Mouse (Mus musculus) granulocyte monocyte progenitor cell, adult 5-6 weeks (primary cell): Measurements from ENCODE around the gene Srpk1. TPM values are rescaled to one million over a fixed set of nuclear protein-coding genes. Genes with fewer than 3 reads are reported as not detected.
A peak's percentile ranks its signal among the peaks of the same experiment; 100 is the strongest.

Experiments used
- ATAC-seq: replicated peaks from 2 replicates; pipeline ENCODE4 v1.8.0; 2016; ENCODE audit warnings: mild to moderate bottlenecking, moderate TSS enrichment, inconsistent platforms; ENCODE audit not compliant: poor library complexity, severe bottlenecking
- total RNA-seq, 2 experiments: library from RNA; stranded (forward) in 1 of 2; stranded (reverse) in 1 of 2; fragments of 200-712, 200-1000 nt in 1 of 2; fragments of >200 nt in 1 of 2; fragmentation: Nextera tagmentation in 1 of 2; gene quantifications; 2 replicates each; pipeline ENCODE4 v1.2.3; 2014 to 2017

Srpk1 gene
- total RNA-seq, 2 experiments from 2014 or later = 125 to 150 TPM

- no peak for ATAC-seq
Measured at GRCm38 (mm10) chr17:28617636-28618035, 4.9 kb downstream of the Srpk1 start.

GRCm38 (mm10) chr17:28615332-28615731 lies 7.2 kb downstream of the Srpk1 start:
- no peak for ATAC-seq

- no peak for ATAC-seq
Measured at GRCm38 (mm10) chr17:28613096-28613495, 9.4 kb downstream of the Srpk1 start.

- no peak for ATAC-seq
Measured at GRCm38 (mm10) chr17:28612603-28613002, 9.9 kb downstream of the Srpk1 start.

GRCm38 (mm10) chr17:28609543-28609942 lies 13.0 kb downstream of the Srpk1 start:
- no peak for ATAC-seq

- no peak for ATAC-seq
Measured at GRCm38 (mm10) chr17:28601557-28602250, 20.8 kb downstream of the Srpk1 start.

GRCm38 (mm10) chr17:28600780-28601179 lies 21.7 kb downstream of the Srpk1 start:
- ATAC-seq = no peak

GRCm38 (mm10) chr17:28593965-28594364 lies 28.5 kb downstream of the Srpk1 start:
- ATAC-seq = 0 out of 2 replicates have a peak, but pooled peaks have one; percentile 17

- ATAC-seq = peak; percentile 72
Measured at GRCm38 (mm10) chr17:28592998-28593397, 29.5 kb downstream of the Srpk1 start.

GRCm38 (mm10) chr17:28591476-28591875 lies 31.0 kb downstream of the Srpk1 start:
- ATAC-seq = no peak

- ATAC-seq = no peak
Measured at GRCm38 (mm10) chr17:28590596-28590995, 31.9 kb downstream of the Srpk1 start.

GRCm38 (mm10) chr17:28588591-28588990 lies 33.9 kb downstream of the Srpk1 start:
- no peak; the same call in 1 of the 2 replicates for ATAC-seq

GRCm38 (mm10) chr17:28586509-28586908 lies 36.0 kb downstream of the Srpk1 start:
- ATAC-seq = no peak

GRCm38 (mm10) chr17:28581056-28581455 lies 41.5 kb downstream of the Srpk1 start:
- ATAC-seq = no peak

GRCm38 (mm10) chr17:28580396-28580795 lies 42.1 kb downstream of the Srpk1 start:
- ATAC-seq = peak; percentile 59

GRCm38 (mm10) chr17:28575244-28576125 lies 47.0 kb downstream of the Srpk1 start, which contains the start of gene Lhfpl5:
Gene Lhfpl5 (plus strand): TSS chr17:28575641.
- peak; percentile 93 for ATAC-seq

GRCm38 (mm10) chr17:28572941-28573340 lies 49.6 kb downstream of the Srpk1 start:
- no peak for ATAC-seq

- no peak for ATAC-seq
Measured at GRCm38 (mm10) chr17:28572521-28572920, 50.0 kb downstream of the Srpk1 start.

GRCm38 (mm10) chr17:28571868-28572267 lies 50.6 kb downstream of the Srpk1 start:
- ATAC-seq = no peak

- ATAC-seq = no peak
Measured at GRCm38 (mm10) chr17:28567541-28567940, 55.0 kb downstream of the Srpk1 start.

GRCm38 (mm10) chr17:28565181-28565580 lies 57.3 kb downstream of the Srpk1 start:
- no peak for ATAC-seq
